Mouse (Mus musculus) embryonic facial prominence, embryonic 14.5 days (tissue): ENCODE results near the gene Zfp335. TPM values are rescaled to one million over a fixed set of nuclear protein-coding genes. Genes with fewer than 3 reads are reported as not detected.

ENCODE experiments used
- ATAC-seq: fragments of 200-750 bp; cut with Nextera tagmentation; 2 replicates; pipeline ENCODE4 v1.8.0; 2017; ENCODE audit warnings: low read depth, moderate number of reproducible peaks, moderate TSS enrichment
- DNase-seq: peaks from one replicate; pipeline ENCODE4 v3.0.0-alpha.2; 2015; ENCODE audit warnings: low spot score
- H3K27ac ChIP-seq: fragments of 300-500 bp; sonication (generic); replicated peaks from 2 replicates; pipeline ENCODE4 v1.5.1; 2014; ENCODE audit warnings: low read depth, mild to moderate bottlenecking, low read length, moderate library complexity
- H3K27me3 ChIP-seq: fragments of 300-500 bp; sonication (generic); replicated peaks from 2 replicates; pipeline ENCODE4 v1.6.1; 2014; ENCODE audit warnings: low read length; ENCODE audit not compliant: control insufficient read depth, insufficient read depth
- H3K36me3 ChIP-seq: fragments of 300-500 bp; sonication (generic); 2 replicates; pipeline ENCODE4 v1.6.1; 2014; ENCODE audit warnings: low read length, mixed read lengths; ENCODE audit not compliant: control insufficient read depth, insufficient read depth
- H3K4me1 ChIP-seq: fragments of 300-500 bp; sonication (generic); 2 replicates; pipeline ENCODE4 v1.6.1; 2014; ENCODE audit warnings: antibody characterized with exemption, low read length; ENCODE audit not compliant: control insufficient read depth, insufficient read depth
- H3K4me2 ChIP-seq: fragments of 300-500 bp; sonication (generic); 2 replicates; pipeline ENCODE4 v1.6.1; 2014; ENCODE audit warnings: low read depth, mild to moderate bottlenecking, low read length, moderate library complexity, mixed read lengths
- H3K4me3 ChIP-seq: fragments of 300-500 bp; sonication (generic); 2 replicates; pipeline ENCODE4 v1.5.1; 2014; ENCODE audit warnings: low read depth, mild to moderate bottlenecking, low read length
- H3K9ac ChIP-seq: fragments of 300-500 bp; sonication (generic); 2 replicates; pipeline ENCODE4 v1.6.1; 2014; ENCODE audit warnings: low read depth, mild to moderate bottlenecking, low read length, moderate library complexity, mixed read lengths
- H3K9me3 ChIP-seq: fragments of 300-500 bp; sonication (generic); 2 replicates; pipeline ENCODE4 v1.6.1; 2016; ENCODE audit warnings: low read length; ENCODE audit not compliant: control insufficient read depth
- WGBS: fragments of 180-500 bp; shearing (Covaris S2); extraction: QIAGEN DNeasy Blood & Tissue Kit; methylation state at CpG from one replicate; pipeline ENCODE4 v1.1.7; 2014; 5-methylcytosine and 5-hydroxymethylcytosine counted together
- polyA plus RNA-seq: library from polyadenylated mRNA; unstranded; fragments of >200 nt; fragmentation: Nextera tagmentation; extraction: Ambion mirVana; gene quantifications from 2 replicates; pipeline ENCODE4 v1.2.1, GENCODE M21; 2014

Zfp335 gene
- polyA plus RNA-seq, 1 experiment from 2014 or later = 11.9 TPM

GRCm38 (mm10) chr2:164907511-164907910 is 4.0 kb downstream of the Zfp335 start:
- Histone ChIP-seq H3K9ac (no peak overlapping the region), H3K4me3 (no peak overlapping the region), H3K27me3 (no peaks in the 10 kb centered on the region), H3K4me1 (peaks cover 14% of the 10 kb centered on the region), H3K9me3 (peaks cover 5% of the 10 kb centered on the region), H3K4me2 (no peak overlapping the region), H3K36me3 (peaks cover 69% of the 10 kb centered on the region), H3K27ac (no peak overlapping the region)
- DNase-seq (no peak), ATAC-seq (no peak)
- 96% methylated on average over 12 of the region's 12 CpGs for WGBS

GRCm38 (mm10) chr2:164906071-164906470 is 5.5 kb downstream of the Zfp335 start:
- ATAC-seq (no peak), DNase-seq (no peak)
- Histone ChIP-seq H3K9ac (no peak overlapping the region), H3K4me3 (no peak overlapping the region), H3K4me1 (peaks cover 9% of the 10 kb centered on the region), H3K9me3 (peaks cover 5% of the 10 kb centered on the region), H3K36me3 (peaks cover 84% of the 10 kb centered on the region), H3K4me2 (no peak overlapping the region), H3K27me3 (no peaks in the 10 kb centered on the region), H3K27ac (no peak overlapping the region)
- WGBS = 96% methylated on average over 4 of the region's 4 CpGs

GRCm38 (mm10) chr2:164903496-164903895 is 8.1 kb downstream of the Zfp335 start:
- H3K9ac ChIP-seq = no peak overlapping the region
- 83% methylated on average over 1 of the region's 1 CpGs for WGBS

GRCm38 (mm10) chr2:164901380-164901779 is 10.2 kb downstream of the Zfp335 start:
- H3K4me3 ChIP-seq = no peak overlapping the region
- ATAC-seq = no peak
- H3K9me3 ChIP-seq = peaks cover 5% of the 10 kb centered on the region
- 91% methylated on average over 13 of the region's 13 CpGs for WGBS
- no peak overlapping the region for H3K9ac ChIP-seq
- no peaks in the 10 kb centered on the region for H3K4me1 ChIP-seq
- no peak overlapping the region for H3K27ac ChIP-seq
- H3K27me3 ChIP-seq = no peaks in the 10 kb centered on the region
- H3K36me3 ChIP-seq = peaks cover 100% of the 10 kb centered on the region
- DNase-seq = no peak
- no peak overlapping the region for H3K4me2 ChIP-seq

More at GRCm38 (mm10) chr2:164903496-164903895, 8.1 kb downstream of the Zfp335 start:
- H3K4me2 ChIP-seq = no peak overlapping the region
- no peak overlapping the region for H3K27ac ChIP-seq
- DNase-seq = no peak
- H3K9me3 ChIP-seq = peaks cover 5% of the 10 kb centered on the region
- no peak for ATAC-seq
- H3K36me3 ChIP-seq = peaks cover 100% of the 10 kb centered on the region
- H3K27me3 ChIP-seq = no peaks in the 10 kb centered on the region
- H3K4me1 ChIP-seq = no peaks in the 10 kb centered on the region
- H3K4me3 ChIP-seq = no peak overlapping the region

GRCm38 (mm10) chr2:164899723-164900459 is 11.7 kb downstream of the Zfp335 start:
- H3K4me3 ChIP-seq = no peak overlapping the region
- H3K4me2 ChIP-seq = no peak overlapping the region
- ATAC-seq (no peak), DNase-seq (no peak)
- no peak overlapping the region for H3K27ac ChIP-seq
- H3K27me3 ChIP-seq = no peaks in the 10 kb centered on the region
- H3K9me3 ChIP-seq = no peaks in the 10 kb centered on the region
- 87% methylated on average over 16 of the region's 16 CpGs for WGBS
- peaks cover 100% of the 10 kb centered on the region for H3K36me3 ChIP-seq
- H3K4me1 ChIP-seq = no peaks in the 10 kb centered on the region
- no peak overlapping the region for H3K9ac ChIP-seq

GRCm38 (mm10) chr2:164899034-164899433 is 12.5 kb downstream of the Zfp335 start:
- WGBS = 91% methylated on average over 15 of the region's 15 CpGs
- no peak overlapping the region for H3K4me3 ChIP-seq
- H3K36me3 ChIP-seq = peaks cover 100% of the 10 kb centered on the region
- H3K9me3 ChIP-seq = no peaks in the 10 kb centered on the region
- H3K4me2 ChIP-seq = no peak overlapping the region
- H3K9ac ChIP-seq = no peak overlapping the region
- no peaks in the 10 kb centered on the region for H3K4me1 ChIP-seq
- H3K27me3 ChIP-seq = no peaks in the 10 kb centered on the region
- no peak for ATAC-seq
- H3K27ac ChIP-seq = no peak overlapping the region
- no peak for DNase-seq

- no peak for DNase-seq
- ATAC-seq = no peak
- Histone ChIP-seq H3K4me2 (no peak overlapping the region), H3K27me3 (no peaks in the 10 kb centered on the region), H3K9me3 (no peaks in the 10 kb centered on the region), H3K4me3 (no peak overlapping the region), H3K4me1 (no peaks in the 10 kb centered on the region), H3K36me3 (peaks cover 100% of the 10 kb centered on the region), H3K9ac (no peak overlapping the region), H3K27ac (no peak overlapping the region)
- 96% methylated on average over 7 of the region's 7 CpGs for WGBS
These were observed 13.5 kb downstream of the Zfp335 start for GRCm38 (mm10) chr2:164898008-164898407.

GRCm38 (mm10) chr2:164895885-164896284 is 15.7 kb downstream of the Zfp335 start:
- H3K4me2 ChIP-seq = no peak overlapping the region
- no peak for DNase-seq
- H3K36me3 ChIP-seq = peaks cover 100% of the 10 kb centered on the region
- no peaks in the 10 kb centered on the region for H3K27me3 ChIP-seq
- H3K27ac ChIP-seq = no peak overlapping the region
- 97% methylated on average over 6 of the region's 6 CpGs for WGBS
- no peaks in the 10 kb centered on the region for H3K9me3 ChIP-seq
- ATAC-seq = no peak
- no peak overlapping the region for H3K4me3 ChIP-seq
- H3K4me1 ChIP-seq = no peaks in the 10 kb centered on the region
- H3K9ac ChIP-seq = no peak overlapping the region

GRCm38 (mm10) chr2:164894644-164895043 is 16.9 kb downstream of the Zfp335 start:
- ATAC-seq (no peak), DNase-seq (no peak)
- Histone ChIP-seq H3K27ac (no peak overlapping the region), H3K9ac (no peak overlapping the region), H3K27me3 (no peaks in the 10 kb centered on the region), H3K9me3 (no peaks in the 10 kb centered on the region), H3K4me2 (no peak overlapping the region), H3K4me1 (no peaks in the 10 kb centered on the region), H3K4me3 (no peak overlapping the region), H3K36me3 (peaks cover 100% of the 10 kb centered on the region)
- WGBS = 70% methylated on average over 1 of the region's 1 CpGs
